16 mouse cellular contexts compared by ENCODE assay signal in the genomic region with DNA sequence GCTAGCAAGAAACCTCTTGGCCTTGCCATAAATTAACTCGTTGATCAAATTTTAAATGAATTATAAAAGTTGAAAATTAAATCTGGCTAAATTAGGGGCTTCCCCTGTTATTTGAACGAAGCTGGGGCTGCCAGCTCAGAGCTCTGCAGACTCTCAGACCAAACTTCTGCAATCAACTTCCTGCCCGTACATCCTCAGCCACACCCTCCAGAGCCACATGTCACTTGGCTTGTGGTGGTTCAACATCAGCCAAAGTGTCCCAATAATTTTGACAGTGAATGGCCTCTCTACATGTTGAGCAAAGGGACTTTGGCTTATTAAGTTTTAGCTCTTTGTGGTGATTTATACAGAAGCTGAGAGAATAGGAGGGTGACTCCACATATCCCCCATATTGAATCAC.
"Had no signal": no experiment of that assay in that cellular context is flagged by ENCODE, and none has a peak within 500 bp of the region (broad histone marks: within the 10 kb centered on the region; RNA-seq: fewer than 3 reads in every experiment).

No protein-coding gene starts in this region.

- ATAC-seq: hindbrain, postnatal 0 days; intestine, embryonic 16.5 days had no signal

- DNase-seq: gastrocnemius, adult 2 months; gastrocnemius, postnatal 14 days; gastrocnemius, postnatal 36 days; heart, adult 18-20 months; heart, postnatal 10 days; heart, postnatal 4 days; kidney, adult 11 months; kidney, adult 2 months; kidney, adult 9 months; kidney, postnatal 14 days; kidney, postnatal 36 days; layer of hippocampus, adult 9-11 months; layer of hippocampus, postnatal 36 days; left cerebral cortex, postnatal 4 days had no signal
